Mouse (Mus musculus) E14TG2a.4 (cell line): Measurements from ENCODE around the gene Leap2.
A peak's percentile ranks its signal among the peaks of the same experiment; 100 is the strongest.
"Not testable (repeated sequence)": the region's sequence is repeated elsewhere in the genome, so short reads cannot be mapped to it uniquely, and the experiment has no call there.

Experiments used
- H3K27me3 ChIP-seq: 2 replicates; pipeline ENCODE4 v1.6.1; 2014; ENCODE audit warnings: low read length, control low read depth; ENCODE audit not compliant: insufficient read depth
- H3K36me3 ChIP-seq: 2 replicates; pipeline ENCODE4 v1.6.1; 2014; ENCODE audit warnings: low read length, control low read depth; ENCODE audit not compliant: insufficient read depth
- H3K4me1 ChIP-seq: replicated peaks from 2 replicates; pipeline ENCODE4 v1.6.1; 2014; ENCODE audit warnings: low read depth, low read length, control low read depth
- H3K4me3 ChIP-seq: replicated peaks from 2 replicates; pipeline ENCODE4 v1.5.1; 2014; ENCODE audit warnings: mild to moderate bottlenecking, low read length
- H3K9me3 ChIP-seq: 2 replicates; pipeline ENCODE4 v1.6.1; 2014; ENCODE audit warnings: low read length, control low read depth
- CTCF ChIP-seq: conservative IDR thresholded peaks from 2 replicates; pipeline ENCODE4 v1.5.1; 2014; ENCODE audit warnings: low read length
- NANOG ChIP-seq: IDR thresholded peaks from 2 replicates; pipeline ENCODE4 v1.6.1; 2014; ENCODE audit warnings: borderline replicate concordance, low read length, mixed read lengths
- POU5F1 ChIP-seq: IDR thresholded peaks from 2 replicates; pipeline ENCODE4 v1.6.1; 2014; ENCODE audit warnings: low read length, borderline replicate concordance

Gene Leap2

DNA sequence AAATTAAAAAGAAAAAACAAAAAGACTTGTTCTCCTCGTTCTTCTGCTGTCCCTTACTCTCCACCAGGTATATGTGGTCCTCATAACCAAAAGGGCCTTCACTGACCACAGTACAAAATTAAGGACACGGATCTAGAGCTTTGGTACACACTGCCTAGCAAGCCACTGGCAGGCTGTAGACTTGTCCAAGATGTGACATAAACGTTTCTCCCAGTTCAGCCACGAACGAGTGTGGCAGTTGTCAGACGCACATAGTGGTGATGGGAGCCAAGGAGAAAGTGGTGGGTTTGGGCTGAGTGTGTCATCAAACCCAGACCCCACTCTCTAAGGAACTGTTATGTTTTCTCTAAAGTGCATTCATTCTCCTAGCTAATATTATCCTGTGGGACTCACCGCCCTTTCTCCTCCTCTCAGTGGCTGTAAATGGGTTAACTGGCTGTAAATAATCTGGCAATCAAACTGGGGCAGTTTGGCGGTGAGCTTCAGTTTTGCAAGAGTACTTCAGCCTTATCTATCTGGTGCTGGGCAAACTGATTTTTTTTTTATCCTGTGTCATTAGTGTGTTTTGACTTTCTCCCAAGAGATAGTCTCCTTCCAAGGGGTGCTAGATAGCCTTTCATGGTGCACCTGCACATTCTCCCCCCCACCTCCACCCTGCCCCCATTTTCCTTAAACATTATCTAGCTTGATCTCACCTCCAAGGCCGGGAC, 8.5 kb upstream of the Leap2 start:
- peaks cover 30% of the 10 kb centered on the region for H3K36me3 ChIP-seq
- no peaks in the 10 kb centered on the region for H3K27me3 ChIP-seq
- peaks cover 60% of the 10 kb centered on the region for H3K4me1 ChIP-seq
- no peak for TF ChIP-seq NANOG
- TF ChIP-seq CTCF, result no peak
- no peak for TF ChIP-seq POU5F1
- no peaks in the 10 kb centered on the region for H3K9me3 ChIP-seq
- H3K4me3 ChIP-seq, result peak overlapping the region; percentile 76

DNA sequence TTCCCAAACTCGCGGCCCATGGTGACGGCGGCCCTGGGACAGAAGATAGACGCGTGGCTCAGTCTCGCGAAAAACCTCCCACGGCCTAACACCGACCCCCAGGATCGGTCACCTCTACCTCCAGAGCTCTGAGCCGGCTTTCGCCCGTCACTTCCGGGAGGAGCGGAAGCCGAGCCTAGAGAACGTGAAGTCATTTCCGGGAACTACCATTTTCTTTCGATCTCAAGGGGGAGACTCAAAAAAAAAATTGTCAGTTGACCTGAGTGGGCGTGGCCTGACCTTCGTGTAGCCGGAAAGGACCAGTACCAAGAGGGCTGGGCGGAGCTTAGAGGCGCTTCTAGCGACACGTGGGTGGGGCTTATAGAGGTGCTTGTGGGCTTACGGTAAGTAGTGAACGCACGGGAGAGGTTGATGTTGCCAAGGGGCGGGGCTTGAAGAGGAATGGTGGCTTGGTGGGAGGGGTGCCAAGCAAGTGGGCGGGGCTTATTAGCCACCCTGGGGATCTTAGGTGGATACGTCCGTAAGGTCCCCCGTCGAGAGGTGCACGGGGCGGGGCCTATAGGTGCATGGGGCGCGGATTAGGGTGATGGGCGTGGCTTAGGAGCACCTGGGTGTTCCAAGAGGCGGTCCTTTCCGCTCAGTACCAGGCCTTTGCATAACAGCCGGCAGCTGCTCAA, 7.8 kb upstream of the Leap2 start, which contains the start of the genes Uqcrq and Gdf9:
Uqcrq (minus strand) TSS at position 162 of the 677 bp plus-strand sequence.
Gdf9 (plus strand) TSS at position 354 of the 677 bp plus-strand sequence.
- TF ChIP-seq NANOG, result no peak
- no peak for TF ChIP-seq CTCF
- no peak for TF ChIP-seq POU5F1
- Histone ChIP-seq H3K36me3 (peaks cover 36% of the 10 kb centered on the region), H3K27me3 (no peaks in the 10 kb centered on the region), H3K4me3 (peak within 1 kb of the TSS; percentile 99), H3K4me1 (peaks cover 56% of the 10 kb centered on the region), H3K9me3 (no peaks in the 10 kb centered on the region)

DNA sequence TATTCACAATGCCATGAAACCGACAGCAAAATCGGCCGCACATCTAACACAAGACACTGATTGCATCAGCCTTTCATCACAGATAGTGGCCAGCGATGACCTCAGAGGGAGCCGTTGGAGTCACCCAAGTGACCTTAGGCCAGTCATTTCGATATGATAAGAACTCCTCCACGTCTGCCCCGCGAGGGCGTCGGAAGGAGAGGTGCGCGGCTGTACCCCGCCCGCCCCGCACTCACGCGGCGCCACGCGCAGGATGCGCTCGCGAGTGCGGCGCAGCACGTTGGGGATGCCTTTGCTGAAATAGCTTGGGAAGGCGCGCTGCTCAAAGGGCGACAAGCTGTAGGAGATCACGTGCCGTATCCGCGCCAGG, 7.3 kb upstream of the Leap2 start:
- no peaks in the 10 kb centered on the region for H3K9me3 ChIP-seq
- peaks cover 56% of the 10 kb centered on the region for H3K4me1 ChIP-seq
- H3K36me3 ChIP-seq, result peaks cover 41% of the 10 kb centered on the region
- no peak for TF ChIP-seq NANOG
- TF ChIP-seq CTCF, result no peak
- TF ChIP-seq POU5F1, result no peak
- peak overlapping the region; percentile 99 for H3K4me3 ChIP-seq
- H3K27me3 ChIP-seq, result no peaks in the 10 kb centered on the region

DNA sequence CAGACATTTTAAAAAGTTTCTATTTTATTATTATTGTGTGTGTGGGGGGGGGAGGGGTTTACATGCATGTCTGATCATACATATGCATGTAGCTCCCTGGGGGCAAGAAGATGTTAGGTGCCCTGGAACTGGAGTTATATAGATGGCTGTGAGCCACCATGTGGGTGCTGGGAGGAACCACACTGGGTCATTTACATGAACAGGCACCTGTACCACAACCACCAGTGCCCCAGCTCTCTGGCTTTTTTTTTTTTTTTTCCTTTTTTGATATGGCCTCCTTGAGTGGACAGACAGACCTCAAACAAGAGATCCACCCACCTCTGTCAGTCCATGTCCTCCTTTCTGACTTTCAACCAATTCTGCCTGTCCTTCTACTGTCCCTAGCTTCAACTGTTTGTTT, 6.2 kb upstream of the Leap2 start:
- H3K27me3 ChIP-seq, result no peaks in the 10 kb centered on the region
- no peaks in the 10 kb centered on the region for H3K9me3 ChIP-seq
- peaks cover 50% of the 10 kb centered on the region for H3K36me3 ChIP-seq
- H3K4me3 ChIP-seq, result peak overlapping the region; percentile 99
- H3K4me1 ChIP-seq, result peaks cover 48% of the 10 kb centered on the region
- TF ChIP-seq CTCF (no peak), NANOG (no peak), POU5F1 (no peak)

DNA sequence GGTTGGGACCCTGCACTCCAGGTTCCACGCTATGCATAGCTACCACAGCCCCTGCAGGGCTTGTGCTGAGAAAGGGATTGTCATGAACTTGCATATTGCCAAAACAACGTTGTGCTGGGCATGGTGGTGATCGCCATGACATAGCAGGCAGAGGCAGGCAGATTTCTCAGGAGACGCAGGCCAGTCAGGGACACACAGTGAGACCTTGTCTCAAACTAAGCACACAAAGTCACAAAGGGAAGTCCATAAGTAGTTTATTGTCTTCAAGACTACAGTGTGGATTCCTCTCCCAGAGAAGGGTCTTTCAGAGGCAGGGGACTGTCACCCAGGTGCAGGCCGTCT, 5.7 kb upstream of the Leap2 start:
- no peaks in the 10 kb centered on the region for H3K9me3 ChIP-seq
- peak overlapping the region; percentile 99 for H3K4me3 ChIP-seq
- TF ChIP-seq POU5F1, result no peak
- peaks cover 54% of the 10 kb centered on the region for H3K36me3 ChIP-seq
- peaks cover 44% of the 10 kb centered on the region for H3K4me1 ChIP-seq
- no peaks in the 10 kb centered on the region for H3K27me3 ChIP-seq

DNA sequence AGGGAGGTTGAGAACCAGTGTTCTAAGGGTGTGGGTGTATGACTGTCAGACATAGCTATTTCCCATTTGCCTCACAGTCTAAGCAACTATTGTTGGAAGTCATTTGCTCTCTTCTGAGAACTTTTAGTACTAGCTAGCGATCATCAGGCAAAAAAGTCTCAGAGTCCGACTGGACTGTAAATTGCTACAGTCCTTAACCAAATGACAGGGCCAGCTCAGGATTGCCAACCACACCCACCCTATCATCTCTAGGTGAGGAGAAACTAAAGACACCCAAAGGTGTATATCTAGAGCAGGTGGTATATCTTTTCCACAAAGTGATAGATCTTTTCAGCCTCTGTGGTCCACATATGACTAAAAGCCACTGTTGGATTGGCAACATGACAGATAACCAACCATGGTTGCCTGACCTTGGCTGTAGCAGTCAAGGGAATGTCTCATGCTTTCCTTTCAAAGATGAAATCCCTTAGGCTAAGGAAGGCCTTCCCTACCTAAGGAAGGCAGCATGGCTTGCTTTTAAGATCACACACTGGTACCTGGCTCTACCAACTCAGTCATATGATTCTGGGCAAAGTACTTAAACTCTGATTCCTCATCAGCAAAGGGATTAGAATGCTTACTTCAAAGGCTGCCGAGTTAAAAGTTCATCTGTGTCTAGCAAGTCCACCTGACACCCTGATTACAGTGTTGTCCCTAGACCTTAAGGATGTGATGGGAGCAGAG, 5.2 kb upstream of the Leap2 start:
- Histone ChIP-seq H3K27me3 (no peaks in the 10 kb centered on the region), H3K9me3 (no peaks in the 10 kb centered on the region), H3K4me1 (peaks cover 38% of the 10 kb centered on the region), H3K4me3 (no peak overlapping the region), H3K36me3 (peaks cover 56% of the 10 kb centered on the region)
- TF ChIP-seq CTCF (no peak), POU5F1 (no peak), NANOG (no peak)

DNA sequence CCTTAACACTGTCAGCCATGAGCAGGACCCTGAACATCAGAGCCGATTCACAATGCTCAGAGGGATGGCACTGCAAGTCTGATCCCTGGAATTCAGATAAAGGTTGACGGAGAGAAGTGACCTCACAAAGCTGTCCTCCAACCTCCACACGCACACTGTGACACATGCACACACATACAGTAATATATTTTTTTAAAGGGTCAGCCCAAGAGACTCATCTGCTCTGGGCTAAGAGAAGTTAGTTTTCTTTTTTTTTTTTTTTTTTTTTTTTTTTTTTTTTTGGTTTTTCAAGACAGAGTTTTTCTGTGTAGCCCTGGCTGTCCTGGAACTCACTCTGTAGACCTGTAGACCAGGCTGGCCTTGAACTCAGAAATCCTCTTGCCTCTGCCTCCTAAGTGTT, 3.9 kb upstream of the Leap2 start:
- H3K9me3 ChIP-seq, H3K27me3 ChIP-seq, H3K4me3 ChIP-seq: not testable (repeated sequence)
- peaks cover 34% of the 10 kb centered on the region for H3K4me1 ChIP-seq
- H3K36me3 ChIP-seq, result peaks cover 65% of the 10 kb centered on the region

DNA sequence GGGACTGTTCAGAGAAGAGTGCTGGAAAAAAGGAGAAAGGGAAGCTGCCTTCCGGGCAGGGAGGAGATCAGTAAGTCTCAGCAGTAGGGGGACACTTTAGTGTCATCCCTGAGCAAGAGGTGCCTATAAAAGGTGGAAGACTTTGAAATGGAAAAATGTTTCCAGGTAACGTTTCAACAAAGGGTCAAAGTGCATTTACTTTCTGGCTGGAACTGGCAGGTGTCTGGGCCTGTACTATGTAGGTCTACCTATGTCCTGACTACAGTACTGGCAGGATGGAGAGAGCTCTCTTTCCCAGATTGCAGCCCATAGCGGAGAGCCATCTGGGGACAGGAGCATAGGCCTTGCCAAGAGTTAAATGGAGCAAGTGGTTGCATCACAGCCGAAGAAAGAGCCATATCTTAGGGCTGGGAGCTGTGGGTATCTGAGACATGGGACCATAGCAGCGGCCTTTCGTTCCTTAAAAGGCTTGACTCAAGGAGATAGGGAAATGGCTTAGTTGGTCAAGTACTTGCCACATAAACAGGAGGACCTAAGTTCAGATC, 2.8 kb upstream of the Leap2 start:
- Histone ChIP-seq H3K4me1 (peaks cover 26% of the 10 kb centered on the region), H3K4me3 (no peak overlapping the region), H3K9me3 (no peaks in the 10 kb centered on the region), H3K27me3 (no peaks in the 10 kb centered on the region), H3K36me3 (peaks cover 74% of the 10 kb centered on the region)
- no peak for TF ChIP-seq CTCF
- TF ChIP-seq POU5F1, result no peak
- TF ChIP-seq NANOG, result no peak

DNA sequence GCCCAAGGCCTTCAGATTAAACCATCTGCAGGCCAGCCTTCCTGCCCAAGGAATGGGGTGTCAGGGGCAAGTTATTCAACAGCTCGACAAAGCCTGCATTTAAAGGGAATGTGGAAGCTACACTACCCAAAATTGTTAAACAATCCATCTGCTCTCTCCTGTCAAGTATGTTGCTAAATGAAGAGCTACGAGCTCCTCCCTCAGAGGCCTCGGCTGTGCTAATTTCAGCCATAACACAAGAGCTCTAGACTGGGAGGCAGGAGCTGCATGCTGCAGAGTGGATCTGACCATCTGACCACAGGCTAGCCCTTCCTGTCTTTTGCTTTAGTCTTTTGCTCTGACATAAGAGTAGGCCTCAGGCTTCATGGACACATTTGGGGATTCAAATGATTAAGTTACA, 2.3 kb upstream of the Leap2 start:
- TF ChIP-seq CTCF (no peak), POU5F1 (no peak), NANOG (no peak)
- H3K4me1 ChIP-seq, result peaks cover 26% of the 10 kb centered on the region
- H3K9me3 ChIP-seq, result no peaks in the 10 kb centered on the region
- H3K4me3 ChIP-seq, result no peak overlapping the region
- H3K27me3 ChIP-seq, result no peaks in the 10 kb centered on the region
- peaks cover 79% of the 10 kb centered on the region for H3K36me3 ChIP-seq
